Mouse (Mus musculus): Measurements from ENCODE around the gene Sorcs3.

GRCm38 (mm10) chr19:48524527-48525214 lies 318.8 kb downstream of the Sorcs3 start:
- no peak for TF ChIP-seq POLR2A (IDR thresholded peaks at IDR 0.05; ENCODE audit: control insufficient read depth in 1 of 2, insufficient read depth in 1 of 2, low read depth in 1 of 2, low read length in 2 of 2, poor library complexity in 1 of 2)
- no peak for TF ChIP-seq ETS1 (IDR thresholded peaks at IDR 0.05; ENCODE audit: low read depth, low read length)
- no peak for TF ChIP-seq E2F4 (IDR thresholded peaks at IDR 0.05; ENCODE audit: borderline replicate concordance, low read depth, low read length)
- TF ChIP-seq GABPA (IDR thresholded peaks at IDR 0.05; ENCODE audit: low read depth, low read length), result no peak
- TF ChIP-seq SMC3 (IDR thresholded peaks at IDR 0.05; ENCODE audit: low read depth, low read length), result no peak
- no peak for TF ChIP-seq TAL1 (IDR thresholded peaks at IDR 0.05; ENCODE audit: low read length)
- no peak for TF ChIP-seq MAX (IDR thresholded peaks at IDR 0.05; ENCODE audit: low read length)
- no peak for TF ChIP-seq CTCF (IDR thresholded peaks at IDR 0.05 in 2 of 3, conservative IDR thresholded peaks at IDR 0.05 in 1 of 3; ENCODE audit: control insufficient read depth in 1 of 3, insufficient read depth in 1 of 3, low read depth in 2 of 3, low read length in 3 of 3, poor library complexity in 1 of 3, severe bottlenecking in 1 of 3)
- TF ChIP-seq ZKSCAN1 (IDR thresholded peaks at IDR 0.05; ENCODE audit: low read depth, low read length), result no peak
